Mouse (Mus musculus) thymus, postnatal 0 days (tissue): ENCODE measurements at regions not wholly inside any gene's neighbourhood (a gene's known extent, or its start where the extent isn't known, plus 50 kb on each side); places are given as distances from the start of the nearest gene placed in this dataset.
A peak's percentile ranks its signal among the peaks of the same experiment; 100 is the strongest.

Experiments
- DNase-seq: peaks from one replicate; pipeline ENCODE4 v3.0.0-alpha.2; 2015; ENCODE audit warnings: low spot score

GRCm38 (mm10) chr8:26441268-26442030, 322.1 kb downstream of the Gm45692 start:
- DNase-seq = no peak

- peak; percentile 36 for DNase-seq
Measured at GRCm38 (mm10) chr8:26443041-26443440, 323.7 kb downstream of the Gm45692 start.

- no peak for DNase-seq
Measured at GRCm38 (mm10) chr8:26443735-26444134, 324.4 kb downstream of the Gm45692 start.

- no peak for DNase-seq
Measured at GRCm38 (mm10) chr8:26445991-26446390, 326.7 kb downstream of the Gm45692 start.

GRCm38 (mm10) chr8:26447886-26448640, 328.7 kb downstream of the Gm45692 start:
- DNase-seq = no peak

GRCm38 (mm10) chr8:26449291-26449690, 330.0 kb downstream of the Gm45692 start:
- no peak for DNase-seq

- no peak for DNase-seq
Measured at GRCm38 (mm10) chr8:26450543-26450942, 331.2 kb downstream of the Gm45692 start.

GRCm38 (mm10) chr8:26452976-26453573, 333.7 kb downstream of the Gm45692 start:
- no peak for DNase-seq

GRCm38 (mm10) chr8:26465346-26465745, 346.0 kb downstream of the Gm45692 start:
- no peak for DNase-seq

- DNase-seq = no peak
Measured at GRCm38 (mm10) chr8:26468441-26468840, 349.1 kb downstream of the Gm45692 start.

- no peak for DNase-seq
Measured at GRCm38 (mm10) chr8:26469705-26470104, 350.4 kb downstream of the Gm45692 start.

GRCm38 (mm10) chr8:26471811-26472550, 352.6 kb downstream of the Gm45692 start:
- DNase-seq = no peak

GRCm38 (mm10) chr8:26484749-26485148, 365.4 kb downstream of the Gm45692 start:
- DNase-seq = no peak

- no peak for DNase-seq
Measured at GRCm38 (mm10) chr8:26487866-26488265, 368.5 kb downstream of the Gm45692 start.

GRCm38 (mm10) chr8:26488590-26488989, 369.3 kb downstream of the Gm45692 start:
- DNase-seq = no peak

- no peak for DNase-seq
Measured at GRCm38 (mm10) chr8:26501196-26501813, 382.0 kb downstream of the Gm45692 start.

GRCm38 (mm10) chr8:26501814-26502572, 382.7 kb downstream of the Gm45692 start:
- no peak for DNase-seq

- no peak for DNase-seq
Measured at GRCm38 (mm10) chr8:26502772-26503171, 383.4 kb downstream of the Gm45692 start.

- DNase-seq = no peak
Measured at GRCm38 (mm10) chr8:26503918-26504317, 384.6 kb downstream of the Gm45692 start.

GRCm38 (mm10) chr8:26504319-26505035, 385.1 kb downstream of the Gm45692 start:
- no peak for DNase-seq
